Mouse (Mus musculus) G1E (cell line): ENCODE data around the gene Aff3. TPM values are rescaled to one million over a fixed set of nuclear protein-coding genes. Genes with fewer than 3 reads are reported as not detected.

Source experiments
- ATAC-seq: 2 replicates; pipeline ENCODE4 v1.8.0; 2016; ENCODE audit warnings: mild to moderate bottlenecking; ENCODE audit not compliant: insufficient number of reproducible peaks, poor library complexity, low FRiP score, severe bottlenecking; ENCODE audit errors: extremely low read depth
- DNase-seq: peaks from one replicate; pipeline ENCODE4 v3.0.0; 2012; ENCODE audit warnings: low spot score
- H3K27me3 ChIP-seq: 2 replicates; pipeline ENCODE4 v1.6.1; 2012; ENCODE audit warnings: mild to moderate bottlenecking, low read length, inconsistent platforms; ENCODE audit not compliant: insufficient read depth
- H3K36me3 ChIP-seq: replicated peaks from 2 replicates; pipeline ENCODE3; 2012; ENCODE audit warnings: mild to moderate bottlenecking, inconsistent platforms
- H3K4me1 ChIP-seq: 2 replicates; pipeline ENCODE4 v1.6.1; 2012; ENCODE audit warnings: low read depth, low read length, inconsistent platforms, mixed read lengths; ENCODE audit not compliant: insufficient read depth
- H3K4me3 ChIP-seq: 2 replicates; pipeline ENCODE4 v1.5.1; 2012; ENCODE audit warnings: low read depth, mild to moderate bottlenecking, inconsistent platforms, low read length, moderate library complexity, mixed read lengths
- H3K9me3 ChIP-seq: replicated peaks from 2 replicates; pipeline ENCODE4 v1.6.1; 2012; ENCODE audit warnings: inconsistent platforms
- CTCF ChIP-seq: IDR thresholded peaks from 2 replicates; pipeline ENCODE4 v1.5.1; 2012; ENCODE audit warnings: low read depth, low read length, inconsistent platforms, mixed read lengths
- GATA1 ChIP-seq: IDR thresholded peaks from 2 replicates; pipeline ENCODE4 v1.6.1; 2012; ENCODE audit warnings: borderline replicate concordance, low read length, inconsistent platforms, mixed read lengths
- GATA2 ChIP-seq: IDR thresholded peaks from 2 replicates; pipeline ENCODE4 v1.6.1; 2012; ENCODE audit warnings: low read depth, low read length, inconsistent platforms, borderline replicate concordance
- POLR2AphosphoS5 ChIP-seq: IDR thresholded peaks from 2 replicates; pipeline ENCODE4 v1.6.1; 2012; ENCODE audit warnings: low read depth, low read length, inconsistent platforms; ENCODE audit not compliant: insufficient replicate concordance
- TAL1 ChIP-seq: conservative IDR thresholded peaks from 2 replicates; pipeline ENCODE4 v1.6.1; 2012; ENCODE audit warnings: low read depth, low read length, inconsistent platforms, mixed read lengths
- polyA plus RNA-seq: library from polyadenylated mRNA; stranded (reverse); fragments of >175 nt; gene quantifications from 2 replicates; pipeline ENCODE4 v1.2.3, GENCODE M21; 2012
- total RNA-seq, 2 experiments: library from RNA; stranded (forward) in 1 of 2; stranded (reverse) in 1 of 2; fragments of 200-1000 nt in 1 of 2; fragments of >200 nt in 1 of 2; fragmentation: Nextera tagmentation in 1 of 2; gene quantifications; 2 replicates each; pipeline ENCODE4 v1.2.3; 2014 to 2017

The Aff3 gene
- total and polyA plus RNA-seq, 3 experiments: 2.3 to 6.9 (median 6.3) TPM

- DNase-seq: no peak
- Histone ChIP-seq H3K4me3 (no peak overlapping the region), H3K4me1 (peaks cover under 1% of the 10 kb centered on the region; the same call in 1 of the 2 replicates), H3K9me3 (peaks cover 16% of the 10 kb centered on the region), H3K36me3 (peaks cover 8% of the 10 kb centered on the region), H3K27me3 (peaks cover 6% of the 10 kb centered on the region; the same call in 1 of the 2 replicates)
- ATAC-seq: no peak
- TF ChIP-seq CTCF (no peak), GATA1 (no peak), GATA2 (no peak), TAL1 (no peak), POLR2AphosphoS5 (no peak)
Measured at GRCm38 (mm10) chr1:38626388-38626738, 38.4 kb downstream of the Aff3 start.

- TF ChIP-seq GATA2: no peak
- no peak for TF ChIP-seq TAL1
- TF ChIP-seq CTCF: no peak
- no peak for TF ChIP-seq GATA1
- TF ChIP-seq POLR2AphosphoS5: no peak
- peaks cover 5% of the 10 kb centered on the region for H3K9me3 ChIP-seq
Measured at GRCm38 (mm10) chr1:38621840-38622239, 42.9 kb downstream of the Aff3 start.

GRCm38 (mm10) chr1:38620401-38620800 lies 44.4 kb downstream of the Aff3 start:
- no peaks in the 10 kb centered on the region for H3K36me3 ChIP-seq
- no peak for ATAC-seq
- H3K4me3 ChIP-seq: no peak overlapping the region
- H3K27me3 ChIP-seq: peaks cover 3% of the 10 kb centered on the region; the same call in 1 of the 2 replicates
- H3K4me1 ChIP-seq: no peaks in the 10 kb centered on the region
- no peak for TF ChIP-seq TAL1
- TF ChIP-seq CTCF: no peak
- no peak for TF ChIP-seq POLR2AphosphoS5
- TF ChIP-seq GATA1: no peak
- TF ChIP-seq GATA2: no peak
- DNase-seq: no peak
- H3K9me3 ChIP-seq: no peaks in the 10 kb centered on the region

More at GRCm38 (mm10) chr1:38621840-38622239, 42.9 kb downstream of the Aff3 start:
- Histone ChIP-seq H3K27me3 (peaks cover 9% of the 10 kb centered on the region; the same call in 1 of the 2 replicates), H3K4me3 (no peak overlapping the region), H3K36me3 (peaks cover 5% of the 10 kb centered on the region), H3K4me1 (no peaks in the 10 kb centered on the region)
- no peak for ATAC-seq
- DNase-seq: no peak

- TF ChIP-seq POLR2AphosphoS5 (no peak), GATA2 (no peak), TAL1 (no peak), GATA1 (no peak)
- no peak for DNase-seq
- H3K4me1 ChIP-seq: no peaks in the 10 kb centered on the region
- no peak overlapping the region for H3K4me3 ChIP-seq
- peaks cover 3% of the 10 kb centered on the region; the same call in 1 of the 2 replicates for H3K27me3 ChIP-seq
- no peaks in the 10 kb centered on the region for H3K9me3 ChIP-seq
- no peaks in the 10 kb centered on the region for H3K36me3 ChIP-seq
- ATAC-seq: no peak
Measured at GRCm38 (mm10) chr1:38606741-38607140, 58.0 kb downstream of the Aff3 start.

GRCm38 (mm10) chr1:38605426-38605825 lies 59.3 kb downstream of the Aff3 start:
- Histone ChIP-seq H3K36me3 (no peaks in the 10 kb centered on the region), H3K4me1 (no peaks in the 10 kb centered on the region), H3K9me3 (no peaks in the 10 kb centered on the region), H3K4me3 (no peak overlapping the region), H3K27me3 (peaks cover 3% of the 10 kb centered on the region)
- ATAC-seq (no peak), DNase-seq (no peak)
- TF ChIP-seq POLR2AphosphoS5: no peak
- no peak for TF ChIP-seq GATA1
- TF ChIP-seq CTCF: no peak
- TF ChIP-seq TAL1: no peak
- TF ChIP-seq GATA2: no peak

GRCm38 (mm10) chr1:38604611-38605010 lies 60.1 kb downstream of the Aff3 start:
- Histone ChIP-seq H3K4me1 (no peaks in the 10 kb centered on the region), H3K27me3 (peaks cover 3% of the 10 kb centered on the region), H3K4me3 (no peak overlapping the region), H3K9me3 (no peaks in the 10 kb centered on the region), H3K36me3 (no peaks in the 10 kb centered on the region)
- DNase-seq (no peak), ATAC-seq (no peak)
- no peak for TF ChIP-seq POLR2AphosphoS5
- TF ChIP-seq TAL1: no peak
- no peak for TF ChIP-seq GATA1

GRCm38 (mm10) chr1:38601802-38602508 lies 62.8 kb downstream of the Aff3 start:
- Histone ChIP-seq H3K9me3 (no peaks in the 10 kb centered on the region), H3K36me3 (no peaks in the 10 kb centered on the region), H3K4me3 (no peak overlapping the region), H3K27me3 (peaks cover 7% of the 10 kb centered on the region), H3K4me1 (no peaks in the 10 kb centered on the region)
- ATAC-seq: 0 out of 2 replicates have a peak, but pooled peaks have one; percentile 22
- TF ChIP-seq GATA1: no peak
- no peak for TF ChIP-seq GATA2
- no peak for TF ChIP-seq CTCF
- no peak for TF ChIP-seq TAL1
- no peak for TF ChIP-seq POLR2AphosphoS5
- DNase-seq: no peak
